Mouse (Mus musculus) neutrophil, adult 83 days (primary cell): ENCODE data around the gene Gm9944. TPM values are rescaled to one million over a fixed set of nuclear protein-coding genes. Genes with fewer than 3 reads are reported as not detected.

Experiments used
- total RNA-seq, 2 experiments: library from RNA; stranded (reverse); gene quantifications; one replicate each; pipeline ENCODE4 v1.2.4; 2023

Gm9944 gene
- total RNA-seq: not detected

DNA sequence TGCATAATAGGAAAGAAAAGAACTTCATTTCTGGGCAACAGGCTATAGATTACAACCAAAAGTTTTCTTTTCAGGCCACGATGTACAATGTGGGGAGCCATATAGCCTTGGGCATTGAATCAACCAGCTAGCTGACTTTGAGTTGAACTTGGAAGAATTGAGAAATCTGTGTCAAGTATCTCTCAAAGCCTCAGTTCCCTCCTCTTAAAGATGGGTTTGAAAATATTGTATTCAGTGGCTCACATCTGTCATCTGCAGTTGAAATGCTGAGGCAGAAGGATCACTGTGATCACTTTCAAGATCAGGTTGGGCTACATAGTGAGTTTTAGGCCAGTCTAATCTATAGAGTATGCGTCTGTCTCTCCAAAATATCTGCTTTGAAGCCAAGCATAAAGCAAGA is at the start of gene Gm9944:
Gene Gm9944 (minus strand): TSS at position 101 of the 400 bp plus-strand sequence.

DNA sequence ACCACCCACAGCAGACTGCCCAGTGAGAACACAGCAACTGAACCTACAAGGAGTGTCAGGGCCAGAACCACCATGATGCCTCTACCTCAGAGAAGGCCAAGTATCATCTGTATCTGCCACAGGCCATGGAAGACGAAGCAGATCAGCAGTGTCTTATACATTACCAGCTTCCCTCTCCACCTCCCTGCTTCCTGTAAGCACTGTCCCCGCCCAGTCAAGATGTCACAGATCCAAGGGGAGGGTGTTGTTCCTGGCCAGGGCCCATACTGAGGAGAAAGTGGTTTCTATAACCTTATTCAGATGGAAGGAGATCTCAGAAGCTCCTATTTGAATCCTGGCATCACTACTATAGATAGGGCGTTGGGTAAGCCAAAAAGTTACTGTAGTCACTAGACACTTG is 10.5 kb upstream of the Gm9944 start, which contains the start of gene Aadacl3:
Gene Aadacl3 (minus strand): TSS at position 101 of the 400 bp plus-strand sequence.

DNA sequence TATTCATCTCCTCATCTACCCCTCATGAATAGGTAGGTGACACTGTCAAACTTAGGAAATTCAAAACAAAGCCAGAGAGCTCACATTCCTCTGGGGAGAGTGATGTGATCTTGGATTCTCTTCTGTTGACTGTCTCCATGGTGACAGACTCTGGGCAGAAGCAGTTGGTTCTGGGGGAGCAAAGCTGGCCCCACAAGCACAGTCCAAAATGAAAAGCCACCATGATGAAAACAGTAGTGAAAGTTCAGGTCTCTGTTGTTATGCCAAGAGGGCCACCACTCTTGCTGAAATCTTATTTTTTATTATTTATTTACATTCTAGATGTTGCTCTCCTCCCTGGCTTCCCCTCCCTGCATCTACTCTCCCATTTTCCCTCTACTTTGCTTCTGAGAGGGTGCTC is 14.4 kb downstream of the Gm9944 start, which contains the start of gene 1700012P22Rik:
Gene 1700012P22Rik (minus strand): TSS at position 101 of the 400 bp plus-strand sequence.

DNA sequence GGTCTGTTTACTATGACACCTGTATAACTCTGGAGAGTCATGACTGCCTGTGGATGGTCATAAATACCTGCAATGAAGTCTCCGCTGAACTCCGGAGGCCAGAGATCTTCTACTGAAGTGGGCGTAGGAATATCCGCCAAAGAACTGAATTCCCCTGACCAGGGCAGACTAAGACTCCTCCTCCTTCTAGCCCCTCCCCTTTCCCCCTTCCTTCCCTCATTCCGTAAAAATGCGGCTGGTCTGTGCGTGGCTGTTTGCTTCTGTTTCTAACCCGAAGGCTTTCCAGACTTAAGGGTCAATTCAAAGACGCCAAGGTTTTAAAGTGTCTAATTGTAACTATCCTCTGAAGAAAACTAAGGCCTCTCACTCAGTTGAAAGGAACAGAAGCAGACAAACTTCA is 44.8 kb downstream of the Gm9944 start, which contains the start of gene Pramef12:
Gene Pramef12 (minus strand): TSS at position 175 of the 400 bp plus-strand sequence.

Other genes starting within 250 kb of the Gm9944 start
- not detected for gene C87977, start 240.0 kb downstream of the Gm9944 start, total RNA-seq
- not detected for gene Pramel5, start 172.8 kb downstream of the Gm9944 start, total RNA-seq
- not detected for gene Gm13128, start 123.1 kb downstream of the Gm9944 start, total RNA-seq
- gene Gm13119, start 95.4 kb downstream of the Gm9944 start, total RNA-seq: not detected
- gene Pramef20, start 75.4 kb downstream of the Gm9944 start, total RNA-seq: not detected
- gene Pramef12, start 44.9 kb downstream of the Gm9944 start, total RNA-seq: not detected
- gene 1700012P22Rik, start 14.5 kb downstream of the Gm9944 start, total RNA-seq: not detected
- gene Aadacl3, start 10.4 kb upstream of the Gm9944 start, total RNA-seq: not detected
- not detected for gene 9430007A20Rik, start 66.5 kb upstream of the Gm9944 start, total RNA-seq
- gene Gm13124, start 111.8 kb upstream of the Gm9944 start, total RNA-seq: not detected
- gene Aadacl4, start 160.4 kb upstream of the Gm9944 start, total RNA-seq: not detected
- not detected for gene Gm436, start 233.1 kb upstream of the Gm9944 start, total RNA-seq